Mouse (Mus musculus) gastrocnemius, postnatal 10 days (tissue): Measurements from ENCODE around the gene Il12rb1. TPM values are rescaled to one million over a fixed set of nuclear protein-coding genes. Genes with fewer than 3 reads are reported as not detected.

ENCODE experiments used
- DNase-seq: peaks from one replicate; pipeline ENCODE4 v3.0.0; 2021; ENCODE audit warnings: mixed read lengths
- total RNA-seq, 2 experiments: library from RNA; stranded (reverse); gene quantifications; 2 replicates each; pipeline ENCODE4 v1.2.3; 2021

The Il12rb1 gene
- total RNA-seq, 2 experiments from 2014 or later = 0.16 to 0.23 TPM

DNA sequence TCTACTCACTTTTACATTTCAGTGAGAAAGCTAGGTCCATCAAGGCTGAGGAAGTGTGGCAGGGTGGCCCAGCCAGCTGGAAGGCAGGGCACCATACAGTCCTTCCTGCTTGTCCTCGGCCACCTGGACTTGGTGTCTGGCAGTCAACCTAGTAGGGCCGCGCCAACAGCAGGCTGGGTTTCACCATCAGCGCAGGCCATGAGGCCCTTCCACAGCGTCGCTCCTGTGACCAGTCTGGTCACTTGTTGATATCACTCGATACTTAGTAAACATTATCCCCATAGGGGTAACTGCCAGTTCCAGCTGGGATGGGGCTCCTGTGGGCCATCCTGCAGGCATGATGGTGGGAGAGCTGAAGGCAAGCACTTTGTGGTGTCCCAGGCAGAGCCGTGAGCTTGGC, 23.3 kb downstream of the Il12rb1 start:
- DNase-seq = no peak

DNA sequence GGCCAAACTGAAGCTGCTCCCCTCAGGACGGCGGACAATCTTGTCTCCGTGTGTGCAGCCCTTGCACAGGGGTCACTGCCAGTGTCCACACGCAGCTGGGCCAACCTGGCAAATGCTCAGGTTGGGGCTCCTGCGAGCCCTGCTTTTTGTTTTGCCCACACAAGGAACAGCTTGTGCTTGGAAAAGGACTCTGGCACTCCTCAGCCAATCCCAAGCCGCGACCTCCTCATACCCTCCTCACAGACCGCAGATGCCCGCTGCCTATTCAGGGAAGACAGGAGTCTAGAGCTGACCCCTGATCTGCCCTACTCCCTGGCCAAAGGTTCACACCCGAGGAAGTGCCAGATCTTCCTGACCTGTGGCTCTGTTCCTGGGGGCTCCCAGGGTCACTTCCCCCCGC, 24.1 kb downstream of the Il12rb1 start:
- DNase-seq = no peak

GRCm38 (mm10) chr8:70833018-70833482, 24.8 kb downstream of the Il12rb1 start:
- no peak for DNase-seq

DNA sequence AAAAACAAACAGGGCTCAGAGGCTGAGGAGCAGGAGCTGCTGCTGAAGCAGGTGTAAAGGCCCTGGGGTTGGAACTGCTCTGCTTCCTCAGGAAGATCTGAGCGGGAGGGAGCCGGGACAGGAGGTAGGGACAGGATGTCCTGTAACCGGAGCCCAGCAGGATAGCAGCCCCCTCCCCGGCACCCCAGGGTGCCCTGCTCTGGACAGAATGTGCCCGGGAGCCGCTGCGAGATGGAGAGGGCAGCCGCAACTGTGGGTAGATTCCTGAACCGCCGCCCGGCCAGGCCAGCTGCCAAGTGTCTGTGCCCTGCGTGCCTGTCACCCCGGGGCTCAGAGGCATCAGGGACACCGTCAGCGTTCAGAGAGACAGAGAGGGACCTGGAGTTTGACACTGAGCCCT, 25.3 kb downstream of the Il12rb1 start:
- DNase-seq = peak; percentile 87

DNA sequence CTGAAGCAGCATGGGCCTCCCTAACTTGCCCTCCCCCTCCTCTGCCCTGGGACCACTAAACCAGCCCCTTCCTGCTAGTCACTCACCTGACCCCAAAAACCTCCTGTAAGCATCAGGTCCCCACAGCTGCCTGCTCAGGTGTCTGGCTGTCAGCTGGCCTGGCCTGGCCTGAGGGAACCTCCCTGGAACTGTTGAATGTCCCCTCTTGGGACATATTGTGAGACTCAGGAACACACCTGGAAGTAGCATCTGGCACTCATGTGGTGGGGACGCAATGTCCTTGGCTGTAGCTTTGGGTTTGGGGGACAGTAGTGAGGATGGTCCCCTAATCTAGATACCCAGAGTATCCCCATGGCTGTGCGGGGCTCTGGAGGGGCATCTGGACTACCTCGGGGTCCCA, 25.8 kb downstream of the Il12rb1 start:
- DNase-seq = no peak

GRCm38 (mm10) chr8:70836666-70837065, 28.4 kb downstream of the Il12rb1 start:
- no peak for DNase-seq

- DNase-seq = no peak
These were observed 30.6 kb downstream of the Il12rb1 start for GRCm38 (mm10) chr8:70838654-70839407.

- peak; percentile 93 for DNase-seq
These were observed 31.4 kb downstream of the Il12rb1 start, which contains the start of gene Arrdc2 for GRCm38 (mm10) chr8:70839408-70840351. TSS of gene Arrdc2 (minus strand) at chr8:70839720.

DNA sequence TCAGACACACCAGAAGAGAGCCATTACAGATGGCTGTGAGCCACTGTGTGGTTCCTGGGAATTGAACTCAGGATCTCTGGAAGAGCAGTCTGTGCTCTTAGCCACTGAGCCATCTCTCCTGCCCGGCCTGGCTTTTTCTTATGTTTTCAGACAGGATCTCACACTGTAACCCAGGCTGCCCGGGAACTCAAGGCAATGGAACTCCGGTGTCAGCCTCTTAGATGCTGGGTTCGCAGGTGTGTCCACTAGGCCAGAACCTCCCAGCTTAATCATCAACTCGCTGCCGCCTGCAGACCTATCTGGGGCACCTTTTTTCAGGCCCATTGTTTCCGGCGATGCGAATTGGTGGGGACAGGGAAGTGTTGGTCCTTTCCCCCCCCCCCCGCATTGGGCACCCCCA, 32.3 kb downstream of the Il12rb1 start:
- DNase-seq = no peak

- peak; percentile 93 for DNase-seq
These were observed 33.2 kb downstream of the Il12rb1 start for GRCm38 (mm10) chr8:70841147-70842072.

DNA sequence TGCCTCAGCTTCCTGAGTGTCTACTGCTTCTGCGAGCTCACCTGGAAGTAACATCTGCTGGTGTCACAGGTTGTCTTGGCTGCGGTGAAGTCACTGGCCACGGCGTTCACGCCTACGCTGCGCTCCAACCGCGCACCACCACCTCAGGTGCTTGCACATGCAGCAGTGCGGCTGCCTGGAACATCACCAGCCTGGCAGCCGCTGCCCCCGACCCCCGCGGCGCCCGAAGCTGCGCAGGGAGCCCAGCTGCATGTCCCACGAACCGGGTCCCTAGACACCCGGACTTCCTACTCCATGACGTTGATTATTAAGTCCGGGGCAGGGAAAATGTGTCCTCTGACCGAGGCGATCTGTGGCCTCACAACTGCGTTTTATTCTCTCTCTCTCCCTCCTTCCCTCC, 34.2 kb downstream of the Il12rb1 start:
- DNase-seq = no peak

DNA sequence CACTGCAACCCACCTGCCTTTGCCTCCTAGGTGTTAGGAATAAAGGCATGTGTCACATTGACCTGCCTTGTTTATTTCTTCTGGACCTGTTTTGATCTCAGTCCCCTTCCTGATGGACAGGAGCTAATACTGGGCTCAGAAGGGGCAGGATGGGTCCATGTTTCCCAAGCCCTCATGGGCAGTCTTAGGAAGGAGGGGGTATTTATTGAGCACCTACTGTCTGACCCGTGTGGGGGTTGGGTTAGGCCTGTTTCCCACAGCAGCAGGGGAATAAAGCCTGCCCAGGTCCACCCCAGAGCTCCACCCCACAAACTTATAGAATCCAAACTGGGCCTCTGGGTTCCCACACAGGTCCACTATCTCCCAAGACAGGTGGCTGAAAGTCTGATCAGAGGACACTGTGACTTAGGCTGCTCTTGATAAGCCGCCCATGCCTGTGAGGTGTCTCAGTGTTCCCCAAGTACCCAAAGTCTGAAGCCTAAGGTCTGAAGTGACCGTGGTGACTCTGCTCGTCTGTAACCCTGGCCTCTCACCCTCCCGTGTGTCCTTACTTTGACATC, 35.0 kb downstream of the Il12rb1 start:
- DNase-seq = no peak

- no peak for DNase-seq
These were observed 35.7 kb downstream of the Il12rb1 start for GRCm38 (mm10) chr8:70843941-70844340.

DNA sequence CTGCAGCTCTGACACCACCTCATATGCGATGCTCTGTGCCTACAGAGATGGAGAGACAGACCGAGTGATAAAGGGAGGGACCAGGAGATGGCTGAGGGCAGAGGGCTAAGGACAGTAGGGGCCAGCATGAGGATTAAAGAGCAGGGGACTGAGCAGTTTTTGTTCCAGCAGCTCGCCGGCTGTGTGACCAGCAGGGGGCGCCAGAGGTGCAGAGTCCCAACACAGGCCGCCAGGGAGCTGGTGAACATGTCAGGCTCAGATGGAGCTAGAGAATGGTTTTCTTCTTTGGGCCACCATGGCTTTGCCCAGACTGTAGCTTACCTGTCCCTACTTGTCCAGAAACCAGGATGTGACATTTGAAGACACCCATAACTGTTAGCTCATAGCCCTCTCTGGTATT, 36.3 kb downstream of the Il12rb1 start:
- peak; percentile 97 for DNase-seq

- DNase-seq = no peak
These were observed 36.9 kb downstream of the Il12rb1 start for GRCm38 (mm10) chr8:70845108-70845507.

DNA sequence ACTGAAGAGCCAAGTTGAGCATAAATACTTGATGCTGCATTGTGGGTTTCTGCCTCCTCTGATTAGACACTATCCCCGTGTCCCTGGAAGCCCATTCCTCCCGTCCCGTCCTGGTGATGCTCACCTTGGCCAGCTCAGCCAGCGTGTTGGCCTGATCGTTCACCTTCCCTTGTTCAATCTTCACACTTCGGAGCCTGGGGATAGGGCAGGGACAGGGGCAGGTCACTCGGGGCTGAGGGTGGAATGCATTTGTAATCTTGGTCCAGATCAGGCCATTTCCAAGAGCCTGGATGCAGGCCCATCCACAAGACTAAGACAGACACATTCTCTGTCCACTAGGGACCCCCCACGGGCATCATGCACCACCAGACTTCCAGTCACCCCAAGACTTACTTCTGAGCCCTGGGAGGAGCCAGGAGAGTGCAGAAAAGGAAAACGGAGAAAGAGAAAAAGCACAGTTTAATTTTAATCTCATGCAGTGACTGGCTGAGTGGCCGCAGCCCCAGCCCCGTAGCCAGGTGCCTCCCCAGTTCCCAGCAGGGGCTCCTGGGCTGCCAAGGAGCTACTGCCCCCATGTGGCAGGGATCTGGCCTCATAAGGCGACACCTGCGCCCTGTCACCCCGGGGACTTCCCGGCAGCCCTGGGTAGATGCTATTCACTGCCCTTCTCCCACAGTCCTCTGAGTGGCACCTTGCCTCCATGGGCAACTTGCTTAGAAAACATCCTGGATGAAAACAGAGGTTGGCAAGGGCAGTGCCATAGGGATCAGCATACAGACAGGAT, 38.3 kb downstream of the Il12rb1 start:
- DNase-seq = no peak

GRCm38 (mm10) chr8:70849333-70849990, 41.2 kb downstream of the Il12rb1 start:
- DNase-seq = no peak

GRCm38 (mm10) chr8:70850132-70850845, 42.0 kb downstream of the Il12rb1 start:
- no peak for DNase-seq

GRCm38 (mm10) chr8:70850947-70851346, 42.7 kb downstream of the Il12rb1 start:
- no peak for DNase-seq

- DNase-seq = no peak
These were observed 43.6 kb downstream of the Il12rb1 start for GRCm38 (mm10) chr8:70851837-70852236.
